Mouse (Mus musculus) c-Kit-positive CD71-negative TER-119-negative erythroid progenitor cells, embryonic 14.5 days (primary cell): ENCODE results near the gene Cend1.

Experiments
- DNase-seq: peaks from one replicate; pipeline ENCODE4 v3.0.0-alpha.2; 2013; ENCODE audit warnings: low read depth

The Cend1 gene

GRCm38 (mm10) chr7:141392552-141393222, 36.6 kb downstream of the Cend1 start:
- no peak for DNase-seq

- DNase-seq = peak; percentile 98
Observed at GRCm38 (mm10) chr7:141391625-141392551, 37.4 kb downstream of the Cend1 start, which contains the start of gene Taldo1. Gene Taldo1 (plus strand): TSS chr7:141392199.

- DNase-seq = no peak
Observed at GRCm38 (mm10) chr7:141390326-141391259, 38.7 kb downstream of the Cend1 start.

DNA sequence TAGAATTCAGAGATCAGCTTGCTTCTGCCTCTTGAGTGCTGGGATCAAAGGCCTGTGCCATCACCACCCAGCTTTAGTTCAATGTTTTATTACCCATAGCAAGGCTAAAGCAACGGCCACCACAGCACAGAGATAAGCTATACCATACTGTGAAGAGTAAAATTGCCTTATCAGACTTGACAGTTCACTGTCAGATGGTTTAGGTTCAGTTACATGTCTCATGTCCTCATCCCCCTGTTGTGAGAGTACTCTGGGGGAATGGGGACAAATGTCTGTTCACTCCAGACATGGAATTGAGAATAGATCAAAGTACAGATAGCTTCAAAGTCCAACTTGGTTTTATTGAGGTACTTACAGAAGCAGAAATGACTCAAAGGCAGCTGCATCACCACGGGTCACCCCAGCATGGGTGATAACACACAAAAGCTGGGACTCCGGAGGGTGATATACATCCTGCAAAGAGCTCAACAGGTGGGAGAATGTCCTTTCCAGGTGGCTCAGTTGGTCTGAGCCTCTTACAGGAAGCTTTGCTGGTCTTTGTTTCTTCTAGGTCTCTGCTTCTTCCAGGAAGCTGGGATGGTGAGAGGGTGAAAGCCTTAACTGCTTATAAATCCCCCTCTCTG, 40.7 kb downstream of the Cend1 start:
- DNase-seq = no peak

GRCm38 (mm10) chr7:141387807-141388486, 41.3 kb downstream of the Cend1 start:
- no peak for DNase-seq

- no peak for DNase-seq
Observed at GRCm38 (mm10) chr7:141381068-141381835, 48.0 kb downstream of the Cend1 start.

DNA sequence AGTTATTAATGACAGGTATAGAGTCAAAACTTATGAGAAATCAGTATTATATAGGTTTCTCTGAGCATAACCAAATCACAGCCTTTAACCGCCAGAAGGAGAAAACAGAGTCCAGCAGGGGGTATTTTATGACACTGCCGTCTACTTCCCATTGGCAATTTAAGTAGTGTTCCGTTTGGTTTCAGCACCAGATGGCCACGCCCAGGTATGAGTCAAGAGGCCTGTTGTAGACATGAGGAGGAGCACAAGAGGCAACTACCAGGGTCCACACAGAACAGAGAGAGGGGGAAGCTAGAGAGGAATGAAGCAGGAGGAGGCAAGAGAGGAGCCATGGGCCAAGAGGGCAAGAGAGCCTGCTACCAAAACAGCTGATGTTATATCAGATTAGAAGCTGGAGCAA, 49.7 kb downstream of the Cend1 start:
- no peak for DNase-seq
